Mouse (Mus musculus) T-helper 1 cell (primary cell): ENCODE data around the gene Pes1.
"Not testable (repeated sequence)": the region's sequence is repeated elsewhere in the genome, so short reads cannot be mapped to it uniquely, and the experiment has no call there.

ENCODE experiments used
- in situ Hi-C: fragments of 300-600 bp; cut with MboI, MseI; formaldehyde crosslinking; loops from one replicate; pipeline ENCODE4 v1.15.1; 2025; ENCODE audit warnings: high pct_unique_total_duplicates

The Pes1 gene

GRCm38 (mm10) chr11:3963610-3964415 lies at the start of gene Pes1:
Gene Pes1, plus strand, starts transcription at chr11:3963975.
- in situ Hi-C loops: no loop called here

GRCm38 (mm10) chr11:3914109-3914840 lies 49.5 kb upstream of the Pes1 start, which contains the start of gene Slc35e4:
Gene Slc35e4, minus strand, starts transcription at chr11:3914664.
- in situ Hi-C loops: no loop called here

DNA sequence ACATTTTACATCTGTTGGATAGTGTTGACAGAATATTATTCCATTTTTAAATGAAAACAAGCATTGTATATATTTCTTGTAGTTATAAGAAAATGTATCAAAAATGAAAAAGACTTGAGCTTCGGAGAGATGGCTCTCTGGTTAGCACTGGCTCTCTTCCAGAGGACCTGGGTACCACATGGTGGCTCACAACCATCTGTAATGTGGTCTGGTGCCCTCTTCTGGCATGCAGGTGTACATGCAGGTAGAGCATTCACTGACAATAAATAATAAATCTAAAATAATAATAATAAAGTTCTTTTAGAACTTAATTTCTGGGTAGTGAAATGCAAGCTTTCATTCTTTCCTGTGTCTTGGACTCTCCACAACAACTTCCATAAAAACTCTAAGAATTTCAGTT lies 45.0 kb upstream of the Pes1 start:
- in situ Hi-C loops: no loop called here

DNA sequence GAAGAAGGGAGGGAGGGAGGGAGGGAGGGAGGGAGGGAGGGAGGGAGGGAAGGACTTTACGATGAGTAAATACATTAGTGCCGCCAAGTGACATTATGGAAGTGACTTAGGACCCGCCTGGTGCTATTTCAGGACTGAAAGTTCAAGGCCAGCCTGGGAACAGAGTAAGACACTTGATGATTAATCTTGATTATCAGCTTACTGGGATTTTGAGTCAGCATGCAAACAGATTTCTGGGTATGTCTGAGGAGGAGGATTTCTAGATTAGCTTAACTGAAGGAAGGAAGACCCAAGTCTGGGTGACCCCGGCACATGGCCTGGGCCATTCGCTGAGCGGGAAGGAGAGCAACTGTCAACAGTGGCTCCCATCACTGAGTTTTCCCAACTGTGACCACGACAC lies 43.3 kb upstream of the Pes1 start:
- in situ Hi-C loops: no loop called here

GRCm38 (mm10) chr11:3921281-3921850 lies 42.4 kb upstream of the Pes1 start:
- in situ Hi-C loops: no loop called here

DNA sequence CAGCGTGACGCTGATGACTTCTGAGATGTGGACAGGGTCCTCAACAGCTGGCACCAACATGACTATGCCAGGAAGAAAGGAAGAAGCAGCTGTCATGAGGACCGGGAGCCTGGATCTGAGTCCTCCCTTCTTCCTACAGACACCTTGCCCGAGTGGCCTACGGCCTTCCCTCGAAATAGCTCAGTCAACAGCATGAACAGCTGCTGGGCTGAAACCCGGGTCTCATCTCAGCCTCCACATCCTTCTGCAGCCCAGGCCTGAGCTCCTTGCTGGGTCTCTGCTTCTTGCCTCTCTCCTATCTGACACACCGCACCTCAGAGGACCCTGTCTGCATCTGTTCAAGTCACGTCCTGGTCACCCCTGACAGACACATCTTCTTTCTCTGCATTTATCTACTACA lies 41.7 kb upstream of the Pes1 start:
- in situ Hi-C loops: no loop called here

- in situ Hi-C loops: no loop called here
Measured at GRCm38 (mm10) chr11:3922731-3923130, 41.0 kb upstream of the Pes1 start.

- in situ Hi-C loops: no loop called here
Measured at GRCm38 (mm10) chr11:3925916-3926315, 37.9 kb upstream of the Pes1 start.

- in situ Hi-C loops: no loop called here
Measured at GRCm38 (mm10) chr11:3930019-3930418, 33.8 kb upstream of the Pes1 start.

- in situ Hi-C loops: no loop called here
Measured at GRCm38 (mm10) chr11:3930931-3931330, 32.8 kb upstream of the Pes1 start.

- in situ Hi-C loops: no loop called here
Measured at GRCm38 (mm10) chr11:3931511-3932211, 32.1 kb upstream of the Pes1 start, which contains the start of gene Tcn2. Gene Tcn2, minus strand, starts transcription at chr11:3932159.

GRCm38 (mm10) chr11:3933756-3934285 lies 30.0 kb upstream of the Pes1 start:
- in situ Hi-C loops: no loop called here

GRCm38 (mm10) chr11:3935135-3935534 lies 28.6 kb upstream of the Pes1 start:
- in situ Hi-C loops: no loop called here

DNA sequence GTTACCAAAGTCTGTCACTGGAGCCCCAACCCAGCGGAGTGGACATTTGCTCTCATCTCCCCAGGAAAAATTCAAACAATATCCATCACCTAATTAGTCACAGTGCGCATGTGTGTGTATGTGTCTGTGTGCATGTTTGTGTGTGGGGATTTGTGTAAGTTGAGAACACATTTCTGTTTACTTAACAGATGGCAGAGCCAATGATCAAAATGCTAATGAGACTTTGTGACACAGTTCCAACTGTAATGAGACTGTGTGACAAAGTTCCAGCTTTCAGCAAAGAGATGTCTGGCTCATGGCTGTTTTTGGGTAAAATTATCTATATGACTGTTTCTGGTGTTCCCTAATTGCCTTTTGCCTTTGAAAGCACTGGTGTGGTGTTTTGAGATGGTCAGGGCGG lies 27.5 kb upstream of the Pes1 start:
- in situ Hi-C loops: no loop called here

DNA sequence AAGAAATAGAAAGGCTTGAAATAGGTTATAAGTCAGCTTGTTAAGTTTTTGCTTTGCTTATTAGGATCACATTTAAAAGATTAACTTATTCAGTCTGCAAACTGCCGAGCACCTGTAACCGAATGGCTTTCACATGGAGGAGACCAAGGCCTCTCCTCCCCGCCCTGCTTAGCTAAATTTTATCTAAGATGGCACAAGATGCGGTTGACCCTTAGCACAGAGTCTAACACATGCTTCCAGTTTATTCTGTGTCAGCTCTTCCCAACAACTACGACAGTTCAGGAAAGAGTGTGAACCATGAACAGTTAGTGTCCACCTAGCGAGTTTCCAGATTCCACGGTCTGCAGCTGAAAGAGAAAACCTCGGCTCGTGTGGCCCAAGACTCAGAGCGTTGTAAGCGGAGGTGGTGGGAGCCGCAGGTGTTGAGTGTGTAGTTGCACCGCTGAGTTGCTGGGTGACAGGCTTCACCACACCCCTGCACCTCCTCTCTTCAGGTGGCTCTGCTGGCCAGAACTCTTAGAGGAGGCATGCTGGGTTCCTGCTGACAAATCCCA lies 26.4 kb upstream of the Pes1 start:
- in situ Hi-C loops: no loop called here

- in situ Hi-C loops: no loop called here
Measured at GRCm38 (mm10) chr11:3941371-3941770, 22.4 kb upstream of the Pes1 start.

- in situ Hi-C loops: no loop called here
Measured at GRCm38 (mm10) chr11:3946386-3946785, 17.4 kb upstream of the Pes1 start.

DNA sequence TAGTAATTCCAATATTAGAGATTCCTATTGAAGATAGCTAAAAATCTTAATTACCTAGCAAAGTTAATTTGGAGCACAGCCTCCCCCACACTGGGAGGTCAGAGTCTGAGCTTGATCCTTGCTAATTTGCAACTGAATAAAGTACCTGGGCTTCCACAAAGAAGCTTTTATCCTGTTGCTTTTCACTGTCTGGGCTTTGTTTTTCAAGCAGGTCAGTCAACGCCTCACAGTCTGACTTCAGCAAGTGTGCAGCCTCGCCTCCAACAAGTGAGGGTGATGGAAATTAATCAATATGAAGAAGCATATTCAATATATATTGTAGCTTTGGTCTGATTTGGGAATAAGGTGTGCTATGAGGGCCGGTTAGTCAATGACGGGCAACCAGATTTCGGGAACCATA lies 8.9 kb upstream of the Pes1 start:
- in situ Hi-C loops: not testable (repeated sequence)

DNA sequence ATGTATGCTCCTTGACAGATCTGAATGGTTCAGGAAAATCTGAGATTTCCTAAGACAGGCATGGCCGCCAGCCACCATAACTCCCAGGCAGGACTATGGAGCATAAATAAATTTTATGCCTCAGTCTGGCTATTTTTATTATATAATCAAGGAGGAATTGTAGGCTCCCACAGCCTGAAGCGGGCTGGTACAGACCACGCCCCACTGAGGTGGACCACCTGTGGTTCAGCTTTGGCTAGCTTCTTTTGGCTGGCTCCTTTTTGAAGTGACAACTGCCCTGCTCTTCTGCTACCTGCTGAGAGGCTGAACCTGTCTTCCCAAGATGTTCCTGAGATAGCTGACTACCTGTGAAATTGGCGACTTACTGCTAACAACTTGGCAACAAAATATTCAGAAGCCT lies 8.4 kb upstream of the Pes1 start:
- in situ Hi-C loops: not testable (repeated sequence)

GRCm38 (mm10) chr11:3960901-3961300 lies 2.9 kb upstream of the Pes1 start:
- in situ Hi-C loops: no loop called here

DNA sequence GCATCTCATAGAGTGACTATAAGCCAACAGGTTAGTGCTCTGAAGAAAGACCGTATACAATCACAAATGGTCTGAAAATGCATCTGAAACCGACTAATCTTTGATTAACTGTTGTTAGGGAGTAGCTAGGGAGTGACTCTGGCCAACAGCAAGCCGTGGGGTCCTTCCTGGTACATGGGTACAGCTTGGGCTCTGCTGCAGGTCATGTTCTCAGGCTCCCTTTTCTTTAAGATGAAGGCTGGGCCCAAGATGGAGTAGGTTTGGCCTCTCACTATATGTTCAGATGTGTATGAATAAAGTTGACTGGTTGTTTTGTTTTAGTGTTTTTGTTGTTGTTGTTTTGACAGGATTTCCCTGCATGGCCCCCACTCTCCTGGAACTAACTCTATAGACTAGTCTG lies 2.0 kb upstream of the Pes1 start:
- in situ Hi-C loops: no loop called here
